Mouse (Mus musculus): ENCODE measurements around the gene Gbe1. TPM values are rescaled to one million over a fixed set of nuclear protein-coding genes. Genes with fewer than 3 reads are reported as not detected.

Gbe1 gene
- polyA plus RNA-seq, 1 experiment: 5.1 TPM

DNA sequence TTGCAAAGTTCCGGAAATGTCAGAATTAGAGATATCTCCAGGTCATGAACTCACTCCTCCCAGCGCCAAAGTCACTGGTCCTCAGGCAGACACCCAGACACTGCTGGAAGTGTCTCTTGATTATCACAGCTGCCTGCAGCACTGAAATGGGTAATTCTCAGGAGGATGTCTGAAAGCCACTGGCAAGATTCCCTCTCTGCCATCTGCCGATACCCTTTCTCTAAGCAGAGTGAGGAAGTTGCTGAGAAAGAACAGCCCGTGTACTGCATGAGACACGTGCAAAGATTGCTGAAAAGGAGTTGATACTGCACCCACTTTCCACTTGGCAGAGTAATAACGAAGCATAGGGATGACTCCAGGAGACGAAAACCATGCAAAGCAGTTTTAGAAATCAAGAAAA is 272.2 kb downstream of the Gbe1 start:
- Histone ChIP-seq H3K27ac (ENCODE audit: insufficient read depth, low read length) (no peak overlapping the region), H3K4me1 (ENCODE audit: control insufficient read depth, insufficient read depth, insufficient read length) (no peaks in the 10 kb centered on the region), H3K36me3 (ENCODE audit: control insufficient read depth, insufficient read depth, low read length) (no peaks in the 10 kb centered on the region), H3K27me3 (ENCODE audit: control insufficient read depth, insufficient read depth, low read length) (no peaks in the 10 kb centered on the region), H3K4me3 (ENCODE audit: extremely low read depth, insufficient read depth, insufficient read length) (no peak overlapping the region)
- no CpG with 5 or more reads among the region's 7 CpGs for WGBS
- DNase-seq (ENCODE audit: low read depth in 1 of 2, low spot score in 2 of 2): no peak
- TF ChIP-seq POLR2A (IDR thresholded peaks at IDR 0.05; ENCODE audit: low read depth, low read length): no peak
- no peak for TF ChIP-seq CTCF (IDR thresholded peaks at IDR 0.05; ENCODE audit: extremely low read depth, insufficient read depth, insufficient read length, insufficient replicate concordance)

GRCm38 (mm10) chr16:70602326-70602725 is 288.6 kb downstream of the Gbe1 start:
- no peak overlapping the region for H3K4me3 ChIP-seq (ENCODE audit: extremely low read depth, insufficient read depth, insufficient read length)
- 83% methylated on average over 3 of the region's 3 CpGs for WGBS
- TF ChIP-seq CTCF (IDR thresholded peaks at IDR 0.05; ENCODE audit: extremely low read depth, insufficient read depth, insufficient read length, insufficient replicate concordance): no peak
- TF ChIP-seq POLR2A (IDR thresholded peaks at IDR 0.05; ENCODE audit: low read depth, low read length): no peak

DNA sequence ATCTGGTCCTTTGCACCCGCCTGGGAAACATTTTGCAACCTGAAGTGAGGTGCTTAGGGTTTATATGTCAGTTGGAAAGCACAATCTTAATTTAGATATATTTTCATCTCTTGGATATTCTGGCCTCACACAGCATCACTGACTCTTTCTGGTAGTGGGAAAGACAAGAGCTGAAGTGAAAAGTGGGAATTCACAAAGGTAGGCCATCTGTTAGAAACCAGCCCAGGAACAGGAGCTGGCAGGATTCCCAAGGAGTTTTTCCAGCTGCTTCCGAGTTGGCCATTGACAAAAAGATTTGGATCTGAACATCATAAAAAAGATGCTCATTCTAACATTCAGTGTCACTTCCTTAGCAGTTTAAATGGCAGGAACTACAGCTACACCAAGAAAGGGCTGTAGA is 294.6 kb downstream of the Gbe1 start:
- Histone ChIP-seq H3K27ac (ENCODE audit: insufficient read depth, low read length) (no peak overlapping the region), H3K4me3 (ENCODE audit: extremely low read depth, insufficient read depth, insufficient read length) (no peak overlapping the region), H3K27me3 (ENCODE audit: control insufficient read depth, insufficient read depth, low read length) (no peaks in the 10 kb centered on the region), H3K36me3 (ENCODE audit: control insufficient read depth, insufficient read depth, low read length) (no peaks in the 10 kb centered on the region), H3K4me1 (ENCODE audit: control insufficient read depth, insufficient read depth, insufficient read length) (no peaks in the 10 kb centered on the region)
- TF ChIP-seq CTCF (IDR thresholded peaks at IDR 0.05; ENCODE audit: extremely low read depth, insufficient read depth, insufficient read length, insufficient replicate concordance) (no peak), POLR2A (IDR thresholded peaks at IDR 0.05; ENCODE audit: low read depth, low read length) (no peak)
- WGBS: 73% methylated on average over 2 of the region's 2 CpGs
- DNase-seq (ENCODE audit: low read depth in 1 of 2, low spot score in 2 of 2): no peak

More at GRCm38 (mm10) chr16:70602326-70602725, 288.6 kb downstream of the Gbe1 start:
- H3K27me3 ChIP-seq (ENCODE audit: control insufficient read depth, insufficient read depth, low read length): no peaks in the 10 kb centered on the region
- no peaks in the 10 kb centered on the region for H3K36me3 ChIP-seq (ENCODE audit: control insufficient read depth, insufficient read depth, low read length)
- no peak for DNase-seq (ENCODE audit: low read depth in 1 of 2, low spot score in 2 of 2)
- no peak overlapping the region for H3K27ac ChIP-seq (ENCODE audit: insufficient read depth, low read length)
- no peaks in the 10 kb centered on the region for H3K4me1 ChIP-seq (ENCODE audit: control insufficient read depth, insufficient read depth, insufficient read length)

DNA sequence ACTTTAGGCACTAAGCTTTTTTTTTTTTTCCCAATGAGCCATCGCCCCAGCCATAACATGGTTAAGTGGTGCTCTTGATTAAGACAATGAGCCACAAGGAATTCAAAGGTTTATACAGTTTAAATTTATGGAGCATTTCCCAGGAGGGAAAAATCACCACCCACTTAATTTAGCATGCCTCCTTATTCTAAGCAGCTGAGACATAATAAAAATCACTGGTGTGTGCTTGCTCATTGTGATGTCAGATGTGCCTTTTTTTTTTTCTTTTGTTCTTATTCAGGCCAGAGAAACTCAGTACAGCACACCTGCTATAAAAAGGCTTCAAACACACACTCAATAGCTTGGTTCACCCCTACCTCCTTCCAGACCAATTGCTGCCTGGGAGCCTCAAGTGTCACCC is 303.9 kb downstream of the Gbe1 start:
- Histone ChIP-seq H3K36me3 (ENCODE audit: control insufficient read depth, insufficient read depth, low read length) (no peaks in the 10 kb centered on the region), H3K27me3 (ENCODE audit: control insufficient read depth, insufficient read depth, low read length) (no peaks in the 10 kb centered on the region), H3K4me1 (ENCODE audit: control insufficient read depth, insufficient read depth, insufficient read length) (no peaks in the 10 kb centered on the region), H3K4me3 (ENCODE audit: extremely low read depth, insufficient read depth, insufficient read length) (no peak overlapping the region), H3K27ac (ENCODE audit: insufficient read depth, low read length) (no peak overlapping the region)
- TF ChIP-seq CTCF (IDR thresholded peaks at IDR 0.05; ENCODE audit: extremely low read depth, insufficient read depth, insufficient read length, insufficient replicate concordance) (no peak), POLR2A (IDR thresholded peaks at IDR 0.05; ENCODE audit: low read depth, low read length) (no peak)
- 75% methylated on average over 1 of the region's 1 CpGs for whole genome bisulfite sequencing
- no peak for DNase-seq (ENCODE audit: low read depth in 1 of 2, low spot score in 2 of 2)

DNA sequence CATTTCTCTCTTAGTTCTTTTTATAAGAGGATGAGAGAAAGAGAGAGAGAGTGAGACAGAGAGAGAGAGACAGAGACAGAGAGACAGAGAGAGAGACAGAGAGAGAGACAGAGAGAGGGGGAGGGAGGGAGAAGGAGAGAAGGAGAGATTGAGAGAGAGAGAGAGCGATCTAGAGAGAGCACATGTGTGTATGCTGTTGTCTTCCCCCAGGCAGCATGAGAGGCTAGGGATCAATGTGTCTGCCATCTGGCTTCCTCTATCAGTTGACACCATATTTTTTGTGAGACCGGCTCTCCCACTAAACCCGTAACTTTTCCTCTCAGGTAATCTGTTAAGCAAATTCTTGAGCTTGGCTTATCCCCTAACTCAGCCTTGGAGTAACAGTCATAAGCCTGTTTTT is 304.4 kb downstream of the Gbe1 start:
- TF ChIP-seq POLR2A (IDR thresholded peaks at IDR 0.05; ENCODE audit: low read depth, low read length): no peak
- H3K36me3 ChIP-seq (ENCODE audit: control insufficient read depth, insufficient read depth, low read length): no peaks in the 10 kb centered on the region
- no peak for DNase-seq (ENCODE audit: low read depth in 1 of 2, low spot score in 2 of 2)

More for the DNA sequence above, 304.4 kb downstream of the Gbe1 start:
- 91% methylated on average over 3 of the region's 3 CpGs for WGBS
- Histone ChIP-seq H3K4me1 (ENCODE audit: control insufficient read depth, insufficient read depth, insufficient read length) (no peaks in the 10 kb centered on the region), H3K27me3 (ENCODE audit: control insufficient read depth, insufficient read depth, low read length) (no peaks in the 10 kb centered on the region), H3K27ac (ENCODE audit: insufficient read depth, low read length) (no peak overlapping the region), H3K4me3 (ENCODE audit: extremely low read depth, insufficient read depth, insufficient read length) (no peak overlapping the region)
